Mouse (Mus musculus) bone marrow, adult 2 months (tissue): ENCODE data around the gene Abcc5. TPM values are rescaled to one million over a fixed set of nuclear protein-coding genes. Genes with fewer than 3 reads are reported as not detected.

Source experiments
- H3K27ac ChIP-seq: fragments of 200-500 bp; 2 replicates; pipeline ENCODE4 v1.5.1; 2012; ENCODE audit warnings: low read depth, mild to moderate bottlenecking, control low read depth, inconsistent platforms, low read length; ENCODE audit not compliant: control insufficient read depth, poor library complexity, insufficient read depth
- H3K4me1 ChIP-seq: fragments of 200-500 bp; 2 replicates; pipeline ENCODE4 v1.6.1; 2011; ENCODE audit warnings: low read length; ENCODE audit not compliant: control insufficient read depth, insufficient read depth
- H3K4me3 ChIP-seq: fragments of 200-500 bp; replicated peaks from 2 replicates; pipeline ENCODE3; 2011; ENCODE audit warnings: mild to moderate bottlenecking, low read depth, low read length, control low read depth; ENCODE audit not compliant: control insufficient read depth
- CTCF ChIP-seq: fragments of 200-500 bp; IDR thresholded peaks from 2 replicates; pipeline ENCODE4 v1.5.1; 2011; ENCODE audit warnings: low read length, control low read depth; ENCODE audit not compliant: control insufficient read depth, insufficient read depth
- POLR2A ChIP-seq: fragments of 200-500 bp; IDR thresholded peaks from 2 replicates; pipeline ENCODE4 v1.6.1; 2011; ENCODE audit warnings: low read depth, mild to moderate bottlenecking, control low read depth, low read length, borderline replicate concordance; ENCODE audit not compliant: control insufficient read depth
- WGBS: fragments of 180-500 bp; shearing (Covaris S2); methylation state at CpG from one replicate; pipeline ENCODE4 v1.1.7; 2018; 5-methylcytosine and 5-hydroxymethylcytosine counted together
- polyA plus RNA-seq: library from polyadenylated mRNA; stranded (reverse); fragments of >200 nt; gene quantifications from 2 replicates; pipeline ENCODE4 v1.2.4, GENCODE M21; 2011; ENCODE audit warnings: low replicate concordance; ENCODE audit not compliant: missing spikeins, insufficient read depth, insufficient read length

The Abcc5 gene
- polyA plus RNA-seq, 1 experiment, result 71.4 TPM

DNA sequence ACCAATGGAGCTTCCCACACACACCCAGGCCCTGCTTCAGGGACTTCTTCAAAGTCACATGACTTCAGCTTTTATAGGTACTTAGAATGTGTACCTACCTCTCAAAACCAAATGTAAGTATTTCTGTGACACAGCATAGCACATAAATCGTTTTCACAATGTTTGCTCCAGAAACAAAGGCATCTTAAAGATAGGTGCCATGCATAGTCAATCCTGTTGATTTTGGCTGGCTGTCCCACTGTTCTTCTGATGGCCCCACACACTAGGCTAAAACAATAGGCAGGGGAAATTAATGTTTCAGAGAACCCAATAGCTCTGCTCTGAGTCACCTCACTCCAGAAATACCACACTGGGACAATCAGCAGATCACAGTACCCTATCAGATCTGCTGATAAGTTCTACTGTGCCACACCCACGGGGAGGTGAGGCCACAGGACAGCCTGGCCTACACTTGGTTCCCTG, 12.3 kb downstream of the Abcc5 start:
- TF ChIP-seq POLR2A (no peak), CTCF (no peak)
- H3K4me1 ChIP-seq, result no peaks in the 10 kb centered on the region; the same call in 1 of the 2 replicates
- no peak overlapping the region for H3K27ac ChIP-seq
- WGBS, result 69% methylated on average over 2 of the region's 2 CpGs
- H3K4me3 ChIP-seq, result no peak overlapping the region

DNA sequence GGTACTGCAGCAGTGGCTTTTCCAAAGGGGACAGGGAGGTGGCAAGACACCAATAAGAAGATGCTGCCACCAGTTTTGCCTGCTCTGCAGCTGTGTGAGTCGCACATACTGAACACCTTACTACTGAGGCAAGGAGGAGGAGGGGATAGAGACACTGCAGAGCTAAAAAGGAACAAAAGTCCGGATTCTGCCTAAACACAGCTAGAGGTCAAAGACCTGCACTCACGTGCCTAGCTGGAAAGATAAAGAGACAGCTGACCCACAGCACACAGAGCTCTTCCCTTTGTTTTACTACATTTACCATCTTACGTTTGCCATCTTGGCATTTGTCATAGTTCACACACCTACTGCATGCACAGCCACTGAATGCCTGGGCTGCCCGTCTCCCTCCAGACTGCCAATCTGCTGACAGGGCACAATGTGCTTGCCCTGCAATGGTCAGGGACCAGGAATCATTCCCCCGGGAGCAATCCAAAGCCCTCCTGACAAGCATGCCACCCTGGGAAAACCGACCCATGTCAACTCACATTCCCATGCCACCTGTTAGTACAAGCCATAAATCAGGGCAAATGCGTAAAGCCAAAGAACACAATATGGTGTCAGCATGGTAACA, 14.1 kb downstream of the Abcc5 start:
- Histone ChIP-seq H3K4me3 (no peak overlapping the region), H3K27ac (peak overlapping the region; percentile 10; the same call in 1 of the 2 replicates), H3K4me1 (no peaks in the 10 kb centered on the region; the same call in 1 of the 2 replicates)
- WGBS, result 90% methylated on average over 8 of the region's 8 CpGs
- TF ChIP-seq POLR2A (no peak), CTCF (no peak)

DNA sequence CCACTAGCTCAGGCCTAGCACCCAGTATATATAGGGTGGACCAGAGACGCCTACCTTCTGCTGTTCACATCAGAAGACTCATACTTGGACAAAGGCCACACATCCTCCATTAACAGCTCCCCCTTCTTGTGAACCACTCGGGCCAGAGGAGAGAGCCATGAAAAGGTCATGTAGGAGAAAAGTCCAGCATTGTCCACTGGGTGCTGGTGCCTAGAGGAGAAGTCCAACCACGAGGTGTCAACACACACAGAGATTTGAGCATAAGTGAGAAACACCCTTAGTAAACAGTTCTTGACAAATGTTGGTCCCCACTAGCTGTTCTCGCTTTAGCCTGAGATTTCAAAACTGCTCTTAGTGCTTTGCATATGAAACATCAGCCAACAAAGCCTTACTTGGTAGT, 20.9 kb downstream of the Abcc5 start:
- TF ChIP-seq POLR2A (no peak), CTCF (no peak)
- H3K4me3 ChIP-seq, result no peak overlapping the region
- no peak overlapping the region for H3K27ac ChIP-seq
- 85% methylated on average over 4 of the region's 4 CpGs for WGBS
- H3K4me1 ChIP-seq, result no peaks in the 10 kb centered on the region; the same call in 1 of the 2 replicates

GRCm38 (mm10) chr16:20403327-20403726, 22.9 kb downstream of the Abcc5 start:
- Histone ChIP-seq H3K4me3 (no peak overlapping the region), H3K4me1 (no peaks in the 10 kb centered on the region; the same call in 1 of the 2 replicates), H3K27ac (no peak overlapping the region)
- TF ChIP-seq POLR2A, result no peak
- no peak for TF ChIP-seq CTCF
- WGBS, result 51% methylated on average over 2 of the region's 2 CpGs

- TF ChIP-seq POLR2A (no peak), CTCF (no peak)
- Histone ChIP-seq H3K27ac (no peak overlapping the region), H3K4me3 (no peak overlapping the region), H3K4me1 (no peaks in the 10 kb centered on the region; the same call in 1 of the 2 replicates)
- 40% methylated on average over 3 of the region's 3 CpGs for WGBS
Observed at GRCm38 (mm10) chr16:20401592-20401991, 24.6 kb downstream of the Abcc5 start.

DNA sequence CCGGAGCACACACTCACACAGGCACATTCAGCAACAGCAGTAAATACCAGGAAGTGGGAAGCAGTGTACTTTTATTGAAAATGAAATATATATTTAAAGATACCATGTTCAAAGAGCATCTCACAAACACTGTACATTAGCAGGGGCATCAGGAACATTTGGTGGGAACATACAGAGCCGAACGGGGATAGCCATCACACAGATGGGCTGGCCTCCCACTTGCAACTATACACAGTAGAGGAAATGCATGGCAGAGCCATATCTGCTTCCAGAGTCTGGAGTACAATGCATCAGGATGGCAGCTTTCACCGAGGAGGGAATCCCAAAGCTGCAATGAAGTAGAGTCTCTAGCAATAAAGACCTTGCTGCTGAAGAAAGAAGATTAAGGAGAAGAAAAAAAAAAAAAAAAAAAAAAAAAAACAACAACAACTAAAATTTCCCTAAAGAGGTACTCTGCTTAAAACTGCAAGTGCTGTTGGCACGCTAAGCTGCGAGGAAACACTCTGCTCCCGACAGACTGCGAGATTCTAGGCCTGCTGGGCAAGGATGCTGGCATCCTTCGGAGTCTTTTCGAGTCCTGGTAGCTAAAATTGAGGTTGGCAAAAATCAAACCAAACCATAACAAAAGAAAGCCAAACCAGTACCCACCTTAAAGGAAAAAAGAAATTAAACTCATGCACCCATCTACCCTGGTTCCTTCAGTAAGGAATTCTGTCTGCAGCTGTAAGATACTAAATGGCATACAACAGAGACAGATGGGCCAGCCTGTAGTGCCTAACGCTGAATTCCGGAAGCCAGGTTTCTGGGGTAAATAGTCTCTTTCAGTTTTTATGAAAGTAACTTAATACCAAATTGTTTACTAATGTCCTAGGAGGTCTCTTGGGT, 25.2 kb downstream of the Abcc5 start:
- 93% methylated on average over 12 of the region's 12 CpGs for WGBS
- H3K4me3 ChIP-seq, result no peak overlapping the region
- TF ChIP-seq CTCF (no peak), POLR2A (no peak)
- H3K27ac ChIP-seq, result no peak overlapping the region
- no peaks in the 10 kb centered on the region; the same call in 1 of the 2 replicates for H3K4me1 ChIP-seq

GRCm38 (mm10) chr16:20396851-20397250, 29.3 kb downstream of the Abcc5 start:
- Histone ChIP-seq H3K27ac (no peak overlapping the region), H3K4me1 (no peaks in the 10 kb centered on the region), H3K4me3 (no peak overlapping the region)
- no peak for TF ChIP-seq CTCF
- no peak for TF ChIP-seq POLR2A
- WGBS, result 88% methylated on average over 10 of the region's 10 CpGs

GRCm38 (mm10) chr16:20395216-20395907, 30.8 kb downstream of the Abcc5 start:
- no peak overlapping the region for H3K4me3 ChIP-seq
- 78% methylated on average over 11 of the region's 11 CpGs for WGBS
- TF ChIP-seq CTCF (no peak), POLR2A (no peak)
- H3K4me1 ChIP-seq, result no peaks in the 10 kb centered on the region
- no peak overlapping the region for H3K27ac ChIP-seq
